Mouse (Mus musculus) T-helper 1 cell (primary cell): ENCODE measurements around the gene Zfp110.
"Not testable (repeated sequence)": the region's sequence is repeated elsewhere in the genome, so short reads cannot be mapped to it uniquely, and the experiment has no call there.

Experiments
- in situ Hi-C: fragments of 300-600 bp; cut with MboI, MseI; formaldehyde crosslinking; loops from one replicate; pipeline ENCODE4 v1.15.1; 2025; ENCODE audit warnings: high pct_unique_total_duplicates

The Zfp110 gene

DNA sequence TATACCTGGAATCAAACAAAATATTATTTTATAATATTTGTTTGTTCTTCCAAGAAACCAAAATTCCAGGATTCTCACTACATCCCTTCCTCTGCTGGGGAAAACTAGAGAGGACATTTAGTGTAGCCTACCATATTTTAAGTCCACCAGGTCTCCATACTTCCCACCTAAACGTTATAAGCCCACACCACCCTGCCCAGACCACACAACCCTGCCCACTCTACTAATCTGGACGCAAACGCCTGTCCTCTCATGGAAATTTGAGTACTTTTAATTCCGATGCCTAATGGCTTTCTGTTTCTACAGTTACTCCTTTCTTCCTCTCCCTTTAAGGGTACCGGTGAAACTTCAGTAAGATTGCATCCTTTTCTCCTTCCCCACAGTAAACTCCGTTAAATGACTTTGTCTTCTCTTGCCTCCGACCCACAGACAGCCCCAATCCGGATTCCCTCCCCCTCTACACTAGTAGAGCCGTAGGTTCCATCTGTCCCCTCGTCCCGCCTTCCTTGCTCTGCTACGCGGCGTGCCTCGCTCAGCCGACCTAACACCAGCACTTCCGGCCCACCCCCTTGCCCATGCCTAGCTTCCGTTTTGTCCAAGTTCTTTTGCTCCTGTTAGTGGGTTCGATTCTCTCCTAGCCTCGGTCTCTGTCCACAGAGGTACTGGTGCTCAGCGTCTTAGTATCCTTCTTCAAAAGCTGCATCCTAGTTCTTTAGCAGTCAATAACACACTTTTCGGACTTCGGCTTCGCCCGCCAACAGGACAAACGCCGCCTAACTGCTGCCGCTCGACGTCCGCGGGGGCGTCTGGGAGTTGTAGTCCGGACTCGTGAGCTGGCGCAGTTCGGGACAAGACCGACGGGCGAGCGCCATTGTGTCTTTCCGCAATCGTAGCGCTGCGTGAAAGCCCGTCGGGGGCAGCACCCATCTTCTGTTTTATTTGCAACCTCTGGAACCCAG lies at the start of gene Zfp110:
Gene Zfp110 (plus strand): TSS at position 600 of the 959 bp plus-strand sequence.
- in situ Hi-C loops, result loop anchor here (25.0 kb wide), 1 partner anchor 347 kb away; the partner anchor contains the start of gene Zfp606

DNA sequence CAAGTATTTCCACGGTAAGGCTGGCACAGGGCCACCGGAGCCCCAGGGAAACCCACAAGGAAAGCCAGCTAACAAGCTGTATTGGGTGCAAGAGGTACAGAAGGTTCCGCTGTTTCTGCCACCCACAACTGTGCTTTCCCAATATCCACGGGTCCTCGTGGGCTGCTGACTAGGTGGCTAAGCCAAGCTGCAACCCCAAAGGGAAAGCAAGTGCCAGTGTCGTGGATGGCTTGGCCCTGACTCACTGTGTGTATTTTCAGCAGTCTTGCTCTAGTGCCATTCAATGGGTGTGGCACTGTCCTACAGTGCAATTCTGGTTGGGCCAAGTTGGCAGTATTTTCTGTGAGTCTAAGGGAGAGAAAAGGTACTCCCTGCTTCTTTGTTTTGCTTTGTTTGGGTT lies 47.2 kb upstream of the Zfp110 start:
- in situ Hi-C loops, result no loop called here

DNA sequence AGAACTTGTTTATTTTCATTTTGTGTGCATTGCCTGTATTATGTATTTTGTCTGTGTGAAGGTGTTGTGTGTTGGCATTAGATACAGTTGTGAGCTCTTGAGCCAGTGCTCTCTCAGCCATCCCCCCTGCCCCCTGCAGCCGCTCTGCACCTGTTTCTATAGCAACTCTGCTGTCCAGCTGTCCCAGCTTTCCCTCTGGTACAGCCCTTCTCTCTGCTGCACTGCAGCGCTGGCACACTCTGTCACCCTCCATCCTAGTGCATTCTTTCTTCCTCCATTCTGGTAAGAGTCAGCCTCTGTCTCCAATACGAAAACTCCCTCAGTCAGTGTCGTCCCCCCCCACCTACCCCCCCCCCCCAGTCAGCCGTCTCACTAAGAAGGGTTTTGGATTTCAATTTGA lies 46.5 kb upstream of the Zfp110 start:
- in situ Hi-C loops, result no loop called here

DNA sequence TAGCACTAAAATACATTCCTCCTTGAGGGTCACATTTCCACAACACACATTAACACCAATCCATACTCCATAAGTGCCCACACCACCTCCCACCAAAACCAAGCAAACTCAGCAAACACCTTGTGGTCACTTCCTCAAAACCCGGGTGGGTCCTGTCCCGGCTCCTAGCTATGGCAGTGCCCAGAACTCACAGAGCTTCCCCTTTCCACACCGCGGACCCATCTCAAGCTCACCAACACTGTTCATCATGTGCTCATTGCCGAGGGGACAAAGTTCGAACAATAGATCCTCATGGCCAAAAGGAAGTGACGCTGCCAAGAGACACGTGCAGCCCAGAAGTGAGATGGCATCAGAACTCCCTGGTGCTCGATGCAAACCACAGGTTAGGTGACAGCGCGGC lies 41.9 kb upstream of the Zfp110 start:
- in situ Hi-C loops, result not testable (repeated sequence)

DNA sequence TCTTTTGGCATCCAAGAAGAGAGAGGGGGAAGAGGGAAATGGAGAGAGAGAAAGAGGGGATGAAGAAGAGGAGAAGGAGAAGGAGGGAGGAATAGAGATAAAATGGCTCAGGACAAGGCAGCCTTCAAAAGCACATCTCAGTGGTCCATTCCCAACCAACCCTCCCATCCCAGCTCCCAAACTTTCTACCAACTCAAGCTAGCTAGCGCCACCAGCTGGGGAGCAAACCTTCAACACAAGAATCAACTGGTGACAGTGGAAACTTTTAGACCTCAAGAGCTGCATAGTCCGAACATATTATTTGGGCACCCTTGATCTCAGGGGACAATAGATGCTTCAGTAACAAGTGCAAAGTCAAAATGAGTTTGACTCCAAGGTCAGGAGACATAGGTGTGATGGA lies 36.6 kb upstream of the Zfp110 start:
- in situ Hi-C loops, result no loop called here

DNA sequence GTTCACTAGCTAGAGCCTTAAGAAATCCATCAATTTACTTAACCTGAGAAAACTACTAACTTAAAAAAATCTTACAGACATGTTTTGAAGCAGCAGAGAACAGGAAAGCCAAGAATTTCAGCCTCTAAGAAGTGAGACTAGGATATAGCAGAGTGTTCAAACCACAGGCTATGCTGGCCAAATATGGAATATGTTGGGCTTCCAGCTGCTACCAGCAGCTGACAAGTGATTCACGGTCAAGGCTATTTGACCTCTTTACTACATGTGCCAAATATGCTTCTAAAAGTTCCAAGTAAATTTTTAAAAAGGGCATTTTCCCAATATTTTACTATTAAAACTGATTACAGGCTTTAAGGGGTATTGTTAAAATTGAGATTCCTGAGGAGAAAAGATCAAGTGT lies 35.0 kb upstream of the Zfp110 start:
- in situ Hi-C loops, result no loop called here

DNA sequence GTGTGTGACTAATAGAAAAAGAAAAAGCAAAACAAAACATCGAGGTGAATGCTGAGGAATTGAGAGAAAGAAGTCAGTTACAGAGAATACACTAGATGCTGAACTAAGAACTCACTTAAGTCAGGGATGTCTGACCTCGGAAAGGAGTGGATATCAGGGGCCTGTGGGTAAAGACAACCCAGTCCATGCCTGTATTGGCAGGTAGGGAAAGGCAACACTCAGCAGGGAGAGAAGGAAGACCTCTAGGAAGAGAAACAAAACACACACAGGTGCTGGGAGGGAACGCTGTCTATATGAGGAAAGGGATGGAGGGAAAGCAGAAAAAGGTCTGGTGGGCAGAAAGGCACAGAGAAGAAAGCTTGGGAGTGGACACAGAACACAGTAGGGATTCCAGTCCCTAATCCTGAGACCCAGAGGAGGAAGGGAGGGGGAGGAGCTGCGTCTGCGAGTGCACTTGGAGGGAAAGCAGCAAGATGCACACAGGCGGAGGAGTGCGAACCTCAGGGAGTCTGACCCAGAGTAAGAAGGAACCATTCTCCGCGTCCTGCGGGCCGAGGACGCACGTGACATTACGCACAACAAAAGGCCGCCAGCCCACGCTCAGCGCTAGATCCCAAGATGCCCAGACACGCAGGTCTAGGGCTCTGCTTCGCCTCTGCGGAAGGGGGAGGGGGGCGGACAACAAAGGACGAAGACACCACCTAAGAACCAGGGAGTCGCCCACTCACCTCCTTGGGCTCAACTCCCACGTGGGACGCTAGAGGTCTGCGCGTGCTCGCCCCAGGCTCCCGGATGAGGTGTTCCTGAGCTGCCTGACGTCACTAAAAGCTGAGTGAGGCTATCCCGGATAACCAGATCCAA lies 31.5 kb upstream of the Zfp110 start, which contains the start of gene Zscan18:
Gene Zscan18 (minus strand): TSS at position 770 of the 861 bp plus-strand sequence.
- in situ Hi-C loops, result no loop called here

DNA sequence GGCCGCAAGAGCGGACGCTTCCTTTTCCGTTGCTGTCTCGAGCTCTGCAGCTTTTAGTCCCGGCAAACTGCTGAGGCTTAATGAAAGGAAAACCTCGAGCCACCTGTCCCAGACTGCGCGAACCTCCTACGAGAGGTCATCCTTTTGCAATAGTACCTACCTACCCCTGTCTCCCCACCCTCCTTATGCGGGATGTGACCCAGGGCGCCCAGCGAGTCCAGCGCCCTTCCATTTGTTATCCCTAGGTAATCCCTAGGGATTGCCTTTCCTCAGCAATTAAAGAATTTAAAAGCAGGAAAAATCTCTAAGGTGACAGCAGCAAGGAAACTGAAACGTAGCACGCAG lies 30.9 kb upstream of the Zfp110 start:
- in situ Hi-C loops, result no loop called here

DNA sequence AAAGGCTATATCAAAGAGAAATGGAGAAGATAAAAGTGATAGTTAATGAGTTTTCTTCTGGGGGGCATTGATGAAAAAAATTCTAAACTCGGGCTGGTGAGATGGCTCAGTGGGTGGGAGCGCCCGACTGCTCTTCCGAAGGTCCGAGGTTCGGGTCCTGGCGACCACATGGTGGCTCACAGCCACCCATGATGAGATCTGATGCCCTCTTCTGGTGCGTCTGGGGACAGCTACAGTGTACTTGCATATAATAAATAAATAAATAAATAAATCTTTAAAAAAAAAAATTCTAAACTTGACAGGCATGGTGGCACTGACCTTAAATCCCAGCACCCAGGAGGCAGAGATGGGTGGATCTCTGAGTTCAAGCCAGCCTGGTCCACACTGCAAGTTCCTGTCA lies 19.0 kb upstream of the Zfp110 start:
- in situ Hi-C loops, result no loop called here

DNA sequence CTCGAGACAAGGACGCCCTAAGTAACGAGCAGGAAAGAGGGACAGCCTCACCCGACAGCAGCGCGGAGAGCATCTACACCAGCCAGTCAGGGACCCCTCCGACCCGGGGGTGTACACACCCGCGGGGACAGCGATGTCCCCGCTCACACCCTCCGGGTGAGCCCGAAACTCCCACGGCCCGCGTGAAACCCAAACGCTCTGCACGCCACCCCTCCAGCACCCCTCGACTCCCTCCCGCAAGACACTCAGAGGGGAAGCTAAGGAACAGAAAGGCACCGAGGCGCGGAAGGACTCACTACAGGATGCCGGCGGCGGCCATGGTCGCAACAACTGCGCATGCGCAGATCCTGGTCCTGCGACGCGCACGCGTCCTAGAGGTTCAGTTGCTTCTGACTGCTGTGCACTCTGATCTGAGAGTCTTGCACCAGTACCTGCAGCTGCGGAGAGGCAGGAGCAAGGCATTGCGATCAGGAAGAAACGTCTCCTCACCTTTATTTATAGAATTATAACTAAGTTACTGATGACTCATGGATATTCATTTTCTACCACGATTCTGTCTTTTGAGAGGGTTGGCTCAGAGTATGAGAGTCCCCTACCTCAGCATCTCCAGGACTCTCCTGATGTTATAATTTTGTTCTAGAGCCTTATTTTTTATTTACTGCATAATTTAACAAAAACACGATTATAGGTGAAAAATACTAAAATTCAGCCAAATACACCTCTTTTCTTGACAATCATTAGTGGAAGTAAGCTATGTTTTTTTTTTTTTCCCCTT lies 15.9 kb upstream of the Zfp110 start, which contains the start of gene Zfp329:
Gene Zfp329 (minus strand): TSS at position 338 of the 775 bp plus-strand sequence.
- in situ Hi-C loops, result no loop called here

DNA sequence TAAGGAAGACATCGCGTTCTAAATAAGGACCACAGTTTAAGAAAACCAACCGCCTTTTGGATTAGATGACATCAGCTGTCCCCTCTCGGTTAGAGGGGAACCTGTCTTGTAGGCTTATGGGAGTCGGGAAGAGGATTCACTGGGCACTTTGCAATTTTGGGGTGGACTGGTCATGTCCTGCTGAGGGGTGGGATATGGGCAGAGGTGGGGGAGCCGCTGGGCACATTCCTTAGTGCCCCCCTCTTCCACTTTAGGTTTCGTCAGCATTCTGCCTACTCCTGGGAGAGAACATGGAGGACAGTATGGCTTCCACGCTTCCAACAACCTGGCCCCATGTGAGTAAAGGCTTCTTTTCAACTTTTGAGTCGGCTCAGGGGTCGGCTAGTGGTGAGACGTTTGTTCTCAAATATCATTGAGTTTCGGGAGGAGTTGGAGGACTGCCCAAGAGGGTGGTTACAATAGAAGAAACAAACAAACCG lies 671 bp downstream of the Zfp110 start:
- in situ Hi-C loops, result loop anchor here (25.0 kb wide), 1 partner anchor 348 kb away; the partner anchor contains the start of gene Zfp606

DNA sequence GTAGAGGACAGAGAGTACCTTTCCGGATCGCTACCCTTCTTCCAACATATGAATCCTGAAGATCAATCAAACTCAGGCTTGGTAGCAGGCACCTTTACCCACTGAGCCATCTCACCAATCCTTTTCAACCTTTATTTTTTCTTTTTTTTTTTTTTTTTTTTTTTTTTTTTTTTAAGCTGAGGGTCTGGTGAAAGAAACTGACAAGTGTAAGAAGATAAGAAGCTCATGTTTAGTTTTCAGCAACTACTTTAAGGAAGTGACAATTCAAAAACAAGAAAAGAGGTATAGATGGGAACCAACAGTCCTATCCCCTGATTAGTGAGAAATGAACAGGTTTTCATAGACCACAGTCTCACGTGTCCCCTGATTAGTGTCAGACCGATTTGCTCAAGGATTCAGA lies 1.2 kb downstream of the Zfp110 start:
- in situ Hi-C loops, result loop anchor here (25.0 kb wide), 1 partner anchor 348 kb away; the partner anchor contains the start of gene Zfp606

DNA sequence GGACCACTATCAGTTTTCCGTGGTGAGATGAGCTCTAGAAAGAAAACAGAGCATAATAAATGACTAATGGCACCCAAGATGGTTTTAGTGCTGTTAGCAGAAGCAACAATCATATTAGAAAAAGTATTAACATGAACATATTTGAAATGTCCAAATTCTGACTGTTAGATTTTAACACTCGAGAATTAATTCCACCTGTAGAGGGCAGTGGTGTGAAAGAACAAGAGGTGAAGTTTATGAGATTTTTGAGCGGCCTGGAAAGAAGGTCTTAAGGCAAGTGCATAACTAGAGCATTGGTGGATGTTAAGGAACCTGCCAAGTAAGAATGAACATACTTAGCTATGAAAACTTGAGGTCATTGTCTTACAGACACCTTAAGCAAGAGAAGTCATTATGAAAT lies 39.7 kb downstream of the Zfp110 start:
- in situ Hi-C loops, result no loop called here

DNA sequence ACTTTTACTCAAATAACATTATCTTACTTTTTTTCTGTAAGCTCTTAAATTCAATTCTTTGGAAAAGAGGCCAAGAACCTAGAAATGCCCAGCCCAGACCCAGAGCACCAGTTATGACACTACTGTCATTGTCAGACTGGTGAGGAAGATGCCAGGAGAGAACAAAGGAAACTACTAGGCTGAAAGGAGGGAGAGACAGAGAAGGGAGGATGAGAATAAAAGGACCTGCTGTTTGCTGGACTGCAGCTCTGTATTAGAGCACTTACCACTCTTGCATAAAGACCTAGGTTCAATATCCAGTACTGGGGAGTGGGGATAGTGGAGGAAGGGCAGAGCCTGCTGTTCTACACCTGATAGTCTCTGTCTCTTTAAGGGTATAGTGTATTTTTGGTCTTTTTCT lies 45.5 kb downstream of the Zfp110 start:
- in situ Hi-C loops, result no loop called here

DNA sequence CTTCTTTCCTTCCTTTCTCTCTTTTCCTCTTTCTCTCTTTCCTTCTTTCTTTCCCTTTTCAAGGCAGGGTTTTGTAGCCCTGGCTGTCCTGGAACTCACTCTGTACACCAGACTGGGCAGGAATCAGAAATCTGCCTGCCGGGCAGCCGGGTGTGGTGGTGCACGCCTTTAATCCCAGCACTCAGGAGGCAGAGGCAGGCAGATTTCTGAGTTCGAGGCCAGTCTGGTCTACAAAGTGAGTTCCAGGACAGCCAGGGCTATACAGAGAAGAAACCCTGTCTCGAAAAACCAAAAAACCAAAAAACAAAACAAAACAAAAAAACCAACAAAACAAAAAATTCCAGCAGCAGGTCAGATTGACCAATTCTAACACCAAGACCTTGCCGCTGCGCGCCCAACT lies 45.9 kb downstream of the Zfp110 start:
- in situ Hi-C loops, result not testable (repeated sequence)

DNA sequence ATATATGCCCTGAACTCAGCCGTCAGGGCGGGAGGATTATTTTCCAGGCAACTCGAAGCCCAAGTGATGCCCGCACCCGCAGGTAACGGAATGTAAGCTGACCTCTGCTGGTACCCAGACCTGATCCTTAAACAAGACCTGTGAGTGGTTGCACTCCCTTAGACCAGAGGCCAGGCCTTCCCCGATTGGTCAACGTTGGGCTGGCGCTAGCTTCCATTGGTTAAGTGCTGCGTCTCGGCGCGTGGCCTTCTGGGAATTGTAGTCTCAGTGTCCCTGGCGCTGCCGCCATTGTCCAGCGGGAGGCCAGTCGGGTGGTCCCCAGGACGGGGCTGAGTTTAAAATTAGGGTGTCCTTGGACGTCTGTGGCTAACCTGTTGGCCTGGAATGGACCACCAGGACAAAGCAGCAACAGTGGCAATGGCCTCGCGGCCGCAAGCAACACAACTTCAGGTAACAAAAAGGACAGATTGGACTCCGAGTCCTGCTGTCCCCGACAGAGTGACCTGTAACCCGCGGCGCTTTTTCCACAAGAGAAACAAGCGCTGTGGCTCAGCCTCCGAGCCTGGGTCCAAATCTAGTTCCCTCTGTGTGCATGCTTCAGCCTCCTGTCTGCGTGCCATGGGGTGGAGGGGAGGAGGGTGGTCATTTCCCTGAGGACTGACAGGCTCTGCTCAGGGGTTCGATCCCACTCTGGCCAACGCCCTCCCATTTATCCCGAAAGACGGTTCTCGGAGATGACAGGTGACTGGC lies 46.5 kb downstream of the Zfp110 start, which contains the start of gene Zfp128:
Gene Zfp128 (plus strand): TSS at position 267 of the 750 bp plus-strand sequence.
- in situ Hi-C loops, result no loop called here

DNA sequence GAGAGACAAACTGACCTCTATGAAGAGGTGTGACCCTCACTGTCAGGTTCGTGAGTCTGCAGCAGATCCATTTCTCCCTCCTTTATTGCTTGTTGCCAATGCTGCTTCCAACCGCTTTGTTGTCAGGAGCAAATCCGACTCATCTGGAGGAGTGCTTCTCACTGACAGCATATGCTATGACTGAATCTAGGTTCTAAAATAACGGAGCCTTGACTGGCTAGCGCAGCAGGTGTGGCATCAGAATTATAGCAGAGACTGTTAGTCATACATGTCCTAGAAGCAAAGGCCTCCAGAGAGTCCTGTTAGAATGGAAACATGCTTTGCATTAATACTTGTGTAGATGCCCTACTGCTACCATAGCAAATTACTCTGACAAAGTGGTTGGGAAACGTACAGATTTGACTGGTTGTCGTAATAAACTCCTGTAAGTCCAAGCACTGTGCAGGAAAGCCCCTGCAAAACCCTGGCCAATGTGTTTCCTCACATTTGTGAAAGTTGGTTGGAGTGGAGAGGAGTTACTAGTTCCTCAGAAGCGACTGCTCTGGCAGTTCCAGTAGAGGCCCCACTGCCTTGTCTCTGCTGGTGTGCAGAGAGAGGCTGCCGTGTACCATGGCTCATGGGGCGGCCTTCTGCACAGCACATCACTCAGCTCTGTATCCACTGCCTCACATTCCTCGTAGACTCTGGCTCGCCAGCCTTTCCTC lies 52.2 kb downstream of the Zfp110 start:
- in situ Hi-C loops, result no loop called here

DNA sequence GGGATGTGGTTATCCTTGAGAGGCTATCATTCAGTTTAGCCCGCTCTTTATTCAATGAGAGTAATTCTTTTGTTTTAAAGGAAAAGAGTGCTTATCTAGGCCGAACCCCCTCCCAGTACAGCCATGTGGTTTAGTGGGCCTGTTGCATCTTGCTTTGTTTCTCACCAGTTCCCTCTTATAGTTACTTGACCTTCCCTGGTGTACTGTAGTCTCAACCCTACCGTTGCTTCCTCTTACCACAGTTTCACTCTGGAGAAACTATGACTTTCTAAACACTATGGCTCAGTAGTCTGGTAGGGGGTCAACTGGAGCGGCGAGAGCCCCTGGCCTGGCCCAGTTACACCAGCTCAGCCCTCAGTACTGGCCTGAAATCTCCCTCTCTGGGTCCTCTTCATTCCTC lies 53.0 kb downstream of the Zfp110 start:
- in situ Hi-C loops, result no loop called here

DNA sequence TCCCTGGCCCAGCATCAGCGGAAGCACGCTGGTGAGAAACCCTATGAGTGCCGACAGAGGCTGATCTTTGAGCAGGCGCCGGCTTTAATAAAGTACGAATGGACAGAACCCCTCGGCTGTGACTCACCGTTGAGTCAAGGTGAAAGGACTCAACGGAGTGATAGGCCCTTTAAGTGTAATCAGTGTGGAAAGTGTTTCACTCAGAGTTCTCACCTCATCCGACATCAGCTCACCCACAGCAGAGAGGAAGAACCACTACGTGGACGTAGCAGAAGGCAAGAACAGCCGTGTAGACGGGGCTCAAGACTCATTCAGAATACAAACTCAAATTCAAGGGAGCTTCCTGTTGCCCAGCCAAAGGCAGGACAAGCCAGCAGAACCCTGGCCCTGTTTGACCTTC lies 56.4 kb downstream of the Zfp110 start:
- in situ Hi-C loops, result no loop called here

DNA sequence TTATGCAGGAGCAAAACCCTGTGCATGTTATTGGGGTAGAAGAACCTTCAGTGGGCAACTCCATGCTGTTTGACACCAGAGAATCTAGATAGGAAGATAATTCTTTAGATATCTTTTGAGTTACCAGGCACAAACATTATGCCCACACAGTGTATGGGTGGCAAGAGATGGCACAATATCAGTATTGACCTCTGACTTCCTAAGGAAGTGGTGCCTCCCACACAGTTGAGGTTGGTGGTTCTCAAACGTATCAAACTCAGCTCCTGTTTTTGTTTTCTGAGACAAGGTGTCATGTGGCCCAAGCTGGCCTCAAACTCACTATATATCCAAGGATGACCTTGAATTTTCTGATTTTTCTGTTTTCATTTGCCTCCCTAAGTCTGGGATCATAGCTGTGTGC lies 56.8 kb downstream of the Zfp110 start:
- in situ Hi-C loops, result no loop called here
